Mouse (Mus musculus) hindbrain, embryonic 13.5 days (tissue): ENCODE data around the gene Pparg. TPM values are rescaled to one million over a fixed set of nuclear protein-coding genes. Genes with fewer than 3 reads are reported as not detected.

Experiments used
- ATAC-seq: fragments of 200-750 bp; cut with Nextera tagmentation; 2 replicates; pipeline ENCODE4 v1.8.0; 2017; ENCODE audit warnings: moderate TSS enrichment; ENCODE audit not compliant: low FRiP score
- H3K27ac ChIP-seq: fragments of 300-500 bp; sonication (generic); 2 replicates; pipeline ENCODE4 v1.5.1; 2015; ENCODE audit warnings: inconsistent platforms, mild to moderate bottlenecking, moderate library complexity
- H3K27me3 ChIP-seq: fragments of 300-500 bp; sonication (generic); 2 replicates; pipeline ENCODE4 v1.6.1; 2015; ENCODE audit warnings: mild to moderate bottlenecking, inconsistent platforms
- H3K36me3 ChIP-seq: fragments of 300-500 bp; sonication (generic); 2 replicates; pipeline ENCODE4 v1.6.1; 2015; ENCODE audit warnings: mild to moderate bottlenecking, inconsistent platforms
- H3K4me1 ChIP-seq: fragments of 300-500 bp; sonication (generic); replicated peaks from 2 replicates; pipeline ENCODE4 v1.6.1; 2015; ENCODE audit warnings: inconsistent platforms
- H3K4me2 ChIP-seq: fragments of 300-500 bp; sonication (generic); 2 replicates; pipeline ENCODE4 v1.6.1; 2015; ENCODE audit warnings: inconsistent platforms, mild to moderate bottlenecking, moderate library complexity
- H3K4me3 ChIP-seq: fragments of 300-500 bp; sonication (generic); 2 replicates; pipeline ENCODE4 v1.5.1; 2015; ENCODE audit warnings: mild to moderate bottlenecking, inconsistent platforms
- H3K9ac ChIP-seq: fragments of 300-500 bp; sonication (generic); 2 replicates; pipeline ENCODE4 v1.6.1; 2015; ENCODE audit warnings: mild to moderate bottlenecking, inconsistent platforms
- H3K9me3 ChIP-seq: fragments of 300-500 bp; sonication (generic); 2 replicates; pipeline ENCODE4 v1.6.1; 2016; ENCODE audit warnings: inconsistent platforms
- WGBS: fragments of 180-500 bp; shearing (Covaris S2); methylation state at CpG from one replicate; pipeline ENCODE4 v1.1.7; 2015; 5-methylcytosine and 5-hydroxymethylcytosine counted together
- polyA plus RNA-seq: library from polyadenylated mRNA; unstranded; fragments of >200 nt; fragmentation: Nextera tagmentation; extraction: Ambion mirVana; gene quantifications from 2 replicates; pipeline ENCODE4 v1.2.1, GENCODE M21; 2015

Pparg gene
- polyA plus RNA-seq, 1 experiment from 2014 or later: 0.30 TPM

- Histone ChIP-seq H3K9ac (no peak overlapping the region), H3K36me3 (no peaks in the 10 kb centered on the region), H3K4me1 (no peaks in the 10 kb centered on the region; the same call in 1 of the 2 replicates), H3K4me2 (no peak overlapping the region), H3K4me3 (no peak overlapping the region), H3K27me3 (no peaks in the 10 kb centered on the region), H3K27ac (no peak overlapping the region), H3K9me3 (peaks cover 4% of the 10 kb centered on the region)
- 91% methylated on average over 10 of the region's 10 CpGs for WGBS
- no peak for ATAC-seq
Measured at GRCm38 (mm10) chr6:115503549-115504159, 142.9 kb downstream of the Pparg start.

- H3K4me3 ChIP-seq: no peak overlapping the region
- no peaks in the 10 kb centered on the region for H3K36me3 ChIP-seq
- peaks cover 4% of the 10 kb centered on the region for H3K9me3 ChIP-seq
- no peak for ATAC-seq
- 94% methylated on average over 3 of the region's 3 CpGs for WGBS
- H3K4me2 ChIP-seq: no peak overlapping the region
- H3K4me1 ChIP-seq: no peaks in the 10 kb centered on the region; the same call in 1 of the 2 replicates
- no peaks in the 10 kb centered on the region for H3K27me3 ChIP-seq
- H3K27ac ChIP-seq: no peak overlapping the region
- H3K9ac ChIP-seq: no peak overlapping the region
Measured at GRCm38 (mm10) chr6:115504160-115504558, 143.4 kb downstream of the Pparg start.

GRCm38 (mm10) chr6:115504915-115505314 lies 144.2 kb downstream of the Pparg start:
- Histone ChIP-seq H3K4me2 (no peak overlapping the region), H3K4me3 (no peak overlapping the region), H3K4me1 (no peaks in the 10 kb centered on the region), H3K9me3 (peaks cover 4% of the 10 kb centered on the region), H3K9ac (no peak overlapping the region), H3K27me3 (no peaks in the 10 kb centered on the region), H3K36me3 (no peaks in the 10 kb centered on the region), H3K27ac (no peak overlapping the region)
- WGBS: 82% methylated on average over 5 of the region's 5 CpGs
- no peak for ATAC-seq

- no peak overlapping the region for H3K4me3 ChIP-seq
- H3K9me3 ChIP-seq: peaks cover 4% of the 10 kb centered on the region
- no peak for ATAC-seq
- H3K9ac ChIP-seq: no peak overlapping the region
- H3K4me1 ChIP-seq: no peaks in the 10 kb centered on the region
- no peak overlapping the region for H3K27ac ChIP-seq
- no peaks in the 10 kb centered on the region for H3K36me3 ChIP-seq
- H3K4me2 ChIP-seq: no peak overlapping the region
- no peaks in the 10 kb centered on the region for H3K27me3 ChIP-seq
- WGBS: 92% methylated on average over 1 of the region's 1 CpGs
Measured at GRCm38 (mm10) chr6:115506425-115506824, 145.7 kb downstream of the Pparg start.

- Histone ChIP-seq H3K9ac (no peak overlapping the region), H3K4me3 (no peak overlapping the region), H3K27me3 (no peaks in the 10 kb centered on the region), H3K4me1 (no peaks in the 10 kb centered on the region), H3K36me3 (no peaks in the 10 kb centered on the region), H3K4me2 (no peak overlapping the region), H3K27ac (no peak overlapping the region), H3K9me3 (peaks cover 4% of the 10 kb centered on the region)
- WGBS: 99% methylated on average over 3 of the region's 3 CpGs
- no peak for ATAC-seq
Measured at GRCm38 (mm10) chr6:115511447-115511846, 150.7 kb downstream of the Pparg start.

DNA sequence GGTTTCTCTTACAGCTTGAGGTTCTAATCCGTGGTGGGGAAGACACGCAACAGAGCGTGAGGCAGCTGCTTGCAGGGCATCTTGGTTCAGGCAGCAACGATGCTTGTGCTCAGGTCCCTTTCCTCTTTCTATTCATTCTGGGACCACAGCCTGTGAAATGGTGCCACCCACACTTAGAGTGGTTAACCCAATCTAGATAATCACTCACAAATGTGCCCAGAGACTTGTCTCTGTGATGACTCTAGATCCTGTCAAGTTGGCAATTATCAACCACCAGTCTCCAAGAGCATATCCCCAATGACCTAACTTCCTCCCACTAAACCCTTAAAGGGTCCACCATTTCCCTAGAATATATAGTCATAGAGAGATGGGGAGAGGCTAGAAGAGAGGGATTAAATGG lies 152.5 kb downstream of the Pparg start:
- Histone ChIP-seq H3K9ac (no peak overlapping the region), H3K27ac (no peak overlapping the region), H3K4me2 (no peak overlapping the region), H3K9me3 (peaks cover 2% of the 10 kb centered on the region), H3K4me1 (no peaks in the 10 kb centered on the region), H3K4me3 (no peak overlapping the region), H3K27me3 (no peaks in the 10 kb centered on the region), H3K36me3 (no peaks in the 10 kb centered on the region)
- WGBS: 93% methylated on average over 4 of the region's 4 CpGs
- ATAC-seq: no peak

GRCm38 (mm10) chr6:115517904-115518303 lies 157.2 kb downstream of the Pparg start:
- Histone ChIP-seq H3K9ac (no peak overlapping the region), H3K4me2 (no peak overlapping the region), H3K27me3 (no peaks in the 10 kb centered on the region), H3K36me3 (no peaks in the 10 kb centered on the region), H3K27ac (no peak overlapping the region), H3K4me1 (0 out of 2 replicates have a peak, but pooled peaks cover 4% of the 10 kb centered on the region), H3K9me3 (no peaks in the 10 kb centered on the region), H3K4me3 (no peak overlapping the region)
- no peak for ATAC-seq
- 76% methylated on average over 4 of the region's 4 CpGs for WGBS

- 74% methylated on average over 2 of the region's 2 CpGs for WGBS
- ATAC-seq: no peak
Measured at GRCm38 (mm10) chr6:115518352-115518751, 157.6 kb downstream of the Pparg start.

GRCm38 (mm10) chr6:115519275-115519699 lies 158.5 kb downstream of the Pparg start:
- Histone ChIP-seq H3K9me3 (no peaks in the 10 kb centered on the region), H3K36me3 (no peaks in the 10 kb centered on the region), H3K4me1 (0 out of 2 replicates have a peak, but pooled peaks cover 4% of the 10 kb centered on the region), H3K9ac (no peak overlapping the region), H3K27ac (no peak overlapping the region), H3K27me3 (no peaks in the 10 kb centered on the region), H3K4me3 (no peak overlapping the region), H3K4me2 (no peak overlapping the region)
- WGBS: 74% methylated on average over 12 of the region's 12 CpGs
- no peak for ATAC-seq

More at GRCm38 (mm10) chr6:115518352-115518751, 157.6 kb downstream of the Pparg start:
- Histone ChIP-seq H3K4me3 (no peak overlapping the region), H3K4me2 (no peak overlapping the region), H3K27ac (no peak overlapping the region), H3K36me3 (no peaks in the 10 kb centered on the region), H3K9ac (no peak overlapping the region), H3K4me1 (0 out of 2 replicates have a peak, but pooled peaks cover 4% of the 10 kb centered on the region), H3K27me3 (no peaks in the 10 kb centered on the region), H3K9me3 (no peaks in the 10 kb centered on the region)

GRCm38 (mm10) chr6:115521923-115522322 lies 161.2 kb downstream of the Pparg start:
- Histone ChIP-seq H3K4me1 (0 out of 2 replicates have a peak, but pooled peaks cover 4% of the 10 kb centered on the region), H3K27me3 (no peaks in the 10 kb centered on the region), H3K9ac (no peak overlapping the region), H3K36me3 (no peaks in the 10 kb centered on the region), H3K4me3 (no peak overlapping the region), H3K4me2 (no peak overlapping the region), H3K27ac (no peak overlapping the region), H3K9me3 (no peaks in the 10 kb centered on the region)
- 89% methylated on average over 1 of the region's 1 CpGs for WGBS
- ATAC-seq: no peak

DNA sequence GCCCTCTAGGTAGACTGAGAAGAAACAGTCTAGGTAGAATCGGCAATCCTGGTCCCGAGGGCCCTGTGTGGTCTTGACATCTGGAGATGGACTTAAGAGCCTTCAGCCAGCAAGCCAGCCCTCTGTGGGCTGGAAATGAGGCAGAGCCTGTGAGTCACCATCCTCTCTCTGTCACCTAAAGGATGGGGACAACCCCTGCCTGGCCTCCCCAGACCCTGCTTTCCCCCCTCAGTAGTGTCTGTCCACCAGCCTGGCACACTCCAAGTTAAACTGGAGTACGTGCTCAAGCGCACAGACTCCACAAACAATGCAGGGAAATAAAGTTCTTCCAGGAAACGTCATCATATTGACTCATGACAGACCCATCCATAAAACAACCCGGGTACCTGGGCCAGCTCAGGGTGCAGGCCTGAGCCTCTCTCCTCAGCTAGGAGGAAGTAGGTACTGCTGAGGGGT lies 162.0 kb downstream of the Pparg start:
- Histone ChIP-seq H3K36me3 (no peaks in the 10 kb centered on the region), H3K9me3 (no peaks in the 10 kb centered on the region), H3K4me3 (no peak overlapping the region), H3K27ac (no peak overlapping the region), H3K27me3 (no peaks in the 10 kb centered on the region), H3K4me2 (no peak overlapping the region), H3K4me1 (0 out of 2 replicates have a peak, but pooled peaks cover 4% of the 10 kb centered on the region), H3K9ac (no peak overlapping the region)
- WGBS: 82% methylated on average over 6 of the region's 6 CpGs
- no peak for ATAC-seq

DNA sequence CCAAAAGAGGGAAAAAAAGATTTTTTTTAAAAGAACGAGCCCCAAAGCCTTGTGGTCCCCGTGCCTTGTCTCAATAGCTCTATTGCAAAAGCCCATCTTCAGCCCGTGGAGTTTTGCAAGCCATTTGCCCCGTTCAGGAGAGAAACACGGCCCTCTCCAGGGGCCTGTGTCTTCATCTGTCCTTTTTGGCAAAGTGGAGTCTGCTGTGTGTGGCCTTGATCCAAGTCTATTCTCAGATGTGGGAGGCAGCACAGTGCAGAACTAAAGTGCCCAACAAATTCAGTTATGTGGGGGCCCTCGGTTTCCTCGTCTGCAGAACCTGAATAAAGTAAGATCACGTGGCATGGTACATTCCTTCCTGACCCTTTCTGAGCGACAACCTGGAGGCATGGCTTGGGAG lies 162.4 kb downstream of the Pparg start:
- Histone ChIP-seq H3K27me3 (no peaks in the 10 kb centered on the region), H3K36me3 (no peaks in the 10 kb centered on the region), H3K9ac (no peak overlapping the region), H3K9me3 (no peaks in the 10 kb centered on the region), H3K4me2 (no peak overlapping the region), H3K4me1 (0 out of 2 replicates have a peak, but pooled peaks cover 4% of the 10 kb centered on the region), H3K4me3 (no peak overlapping the region), H3K27ac (no peak overlapping the region)
- 82% methylated on average over 9 of the region's 9 CpGs for WGBS
- ATAC-seq: no peak

DNA sequence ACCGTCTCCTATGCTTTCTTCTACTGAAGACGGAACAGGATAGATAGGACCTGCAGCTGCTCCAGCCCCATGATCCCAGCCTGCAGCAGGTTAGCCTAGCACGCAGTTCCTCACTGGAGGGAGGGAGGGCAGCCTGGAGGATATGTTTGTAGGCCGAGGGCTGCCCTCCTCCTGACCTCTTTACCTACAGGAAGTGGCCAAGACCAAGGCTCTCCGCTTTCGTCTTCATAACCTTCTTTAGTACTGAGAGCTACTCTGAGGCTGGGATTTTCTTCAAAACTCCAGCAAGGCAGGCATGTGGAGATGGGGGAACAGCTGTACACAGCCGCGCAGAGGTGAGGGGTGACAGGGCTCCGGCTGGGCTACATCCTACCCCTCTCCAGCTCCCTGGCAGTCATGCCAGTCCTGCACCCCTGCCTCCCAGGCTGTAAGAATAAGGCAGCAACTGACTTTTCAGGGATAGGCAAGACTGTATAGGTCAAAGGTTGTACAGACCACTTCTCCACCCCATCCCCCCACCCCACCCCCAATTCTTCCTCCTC lies 163.8 kb downstream of the Pparg start:
- no peak for ATAC-seq
- no peak overlapping the region for H3K27ac ChIP-seq
- H3K9me3 ChIP-seq: no peaks in the 10 kb centered on the region
- H3K4me1 ChIP-seq: no peaks in the 10 kb centered on the region
- no peak overlapping the region for H3K9ac ChIP-seq
- no peak overlapping the region for H3K4me2 ChIP-seq
- H3K36me3 ChIP-seq: no peaks in the 10 kb centered on the region
- H3K4me3 ChIP-seq: no peak overlapping the region
- 84% methylated on average over 9 of the region's 9 CpGs for WGBS
- H3K27me3 ChIP-seq: no peaks in the 10 kb centered on the region
